Mouse (Mus musculus): Measurements from ENCODE around the gene Top3a.

Gene Top3a

DNA sequence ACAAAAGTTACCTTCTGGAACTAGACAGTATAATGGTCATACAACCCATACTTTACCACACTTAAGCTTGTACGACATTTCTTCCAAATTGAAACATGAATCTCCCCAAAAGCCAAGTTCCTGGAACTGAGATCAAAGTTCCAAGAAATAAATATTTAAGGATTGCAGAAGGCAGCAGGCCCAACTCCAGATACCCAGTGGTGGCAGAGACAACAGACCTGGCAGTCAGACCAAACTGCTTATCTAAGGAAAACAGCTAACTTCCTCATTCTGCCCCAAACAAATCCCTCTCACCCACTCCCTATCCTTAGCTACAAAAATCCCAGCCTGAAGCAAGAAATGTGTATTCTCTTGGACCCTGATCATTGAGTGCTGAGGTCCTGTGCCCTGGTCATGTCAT is 2.3 kb downstream of the Top3a start:
- in situ Hi-C loops (cut with MseI, MboI) = no loop called here

DNA sequence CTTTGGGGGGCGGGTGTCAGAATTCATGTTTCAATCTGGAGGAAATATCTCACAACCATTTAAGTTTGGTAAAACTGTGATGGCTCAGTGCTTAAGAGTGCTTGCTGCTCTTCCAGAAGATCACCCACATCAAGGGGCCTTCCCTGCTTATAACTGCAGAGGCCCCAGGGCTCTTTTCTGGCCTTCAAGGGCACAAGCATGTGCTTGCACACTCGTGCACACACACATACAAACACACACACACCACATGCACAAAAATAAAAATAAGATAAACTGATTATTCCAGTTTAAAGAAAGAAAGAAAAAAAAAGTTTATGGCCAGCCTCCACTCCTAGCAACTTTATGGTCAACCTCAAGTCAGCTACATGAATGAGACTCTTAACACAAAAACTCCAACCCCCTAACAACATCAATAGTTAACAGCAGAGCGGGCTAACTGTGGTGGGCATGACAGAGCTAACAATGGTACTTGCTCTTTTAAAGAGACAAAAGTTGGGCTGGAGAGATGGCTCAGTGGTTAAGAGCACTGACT is 2.9 kb downstream of the Top3a start:
- in situ Hi-C loops (cut with MseI, MboI) = no loop called here

DNA sequence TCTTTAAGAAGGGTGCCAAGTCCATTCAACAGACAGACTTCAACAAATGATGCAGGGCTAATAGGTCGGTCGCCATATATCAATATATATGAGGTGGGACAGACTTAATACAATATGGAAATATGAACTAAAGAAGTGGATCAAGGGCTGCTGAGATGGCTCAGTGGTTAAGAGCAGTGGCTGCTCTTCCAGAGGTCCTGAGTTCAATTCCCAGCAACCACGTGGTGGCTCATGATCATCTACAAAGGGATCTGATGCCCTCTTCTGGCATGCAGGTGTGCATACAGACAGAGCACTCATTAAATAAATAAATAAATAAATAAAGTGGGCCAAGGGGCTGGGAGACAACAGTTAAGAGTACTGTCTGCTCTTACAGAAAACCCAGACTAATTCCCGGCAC is 5.0 kb downstream of the Top3a start:
- in situ Hi-C loops (cut with MseI, MboI) = no loop called here

DNA sequence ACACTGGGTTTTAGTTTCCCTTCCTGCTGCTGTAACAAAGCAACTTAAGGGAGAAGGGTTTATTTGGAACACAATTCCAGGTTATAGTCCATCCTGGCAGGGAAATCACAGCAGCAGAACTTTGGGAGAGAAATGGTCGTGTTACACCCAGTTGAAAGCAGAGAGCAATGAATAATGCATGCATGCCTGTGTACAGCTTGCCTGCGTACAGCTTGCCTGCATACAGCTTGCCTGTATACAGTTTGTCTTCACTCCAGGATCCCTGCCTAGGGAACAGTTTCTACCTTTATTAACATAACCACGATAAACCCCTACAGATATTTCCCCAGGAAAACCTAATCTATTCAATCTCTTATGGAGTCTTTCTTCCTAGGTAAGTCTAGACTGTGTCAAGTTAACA is 6.4 kb downstream of the Top3a start:
- in situ Hi-C loops (cut with MseI, MboI) = no loop called here

DNA sequence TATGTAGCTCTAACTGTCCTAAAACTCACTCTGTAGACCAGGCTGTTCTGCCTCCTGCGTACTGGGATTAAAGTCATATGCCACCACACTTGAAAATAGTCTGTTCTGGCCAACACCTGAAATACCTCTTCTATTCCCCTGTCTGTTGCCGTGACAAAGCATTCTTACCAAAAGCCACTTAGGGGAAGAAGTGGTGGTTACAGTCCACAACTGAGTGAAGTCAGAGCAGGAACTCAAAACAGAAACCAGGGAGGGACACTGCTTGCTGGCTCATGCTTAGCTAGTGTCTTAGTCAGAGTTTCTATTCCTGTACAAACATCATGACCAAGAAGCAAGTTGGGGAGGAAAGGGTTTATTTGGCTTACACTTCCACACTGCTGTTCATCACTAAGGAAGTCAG is 7.8 kb downstream of the Top3a start:
- in situ Hi-C loops (cut with MseI, MboI) = no loop called here

DNA sequence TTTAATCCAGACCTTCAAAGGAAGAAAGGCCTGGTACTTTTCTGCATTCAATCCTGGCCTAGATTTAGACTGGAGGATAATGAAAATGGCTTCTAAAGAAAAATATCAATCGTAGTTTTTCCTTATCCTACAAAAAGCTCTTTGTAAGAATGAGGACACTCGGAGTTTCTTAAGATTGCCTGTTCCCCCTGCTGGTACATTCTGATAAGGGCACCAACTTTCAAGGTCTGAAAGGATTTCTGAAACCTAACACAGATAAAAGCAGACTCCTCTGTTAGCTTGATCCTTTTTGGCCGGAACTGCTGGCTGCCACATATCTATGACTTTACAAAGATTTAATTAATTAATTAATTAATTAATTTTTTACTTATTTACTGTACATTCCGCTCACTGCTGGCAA is 10.2 kb downstream of the Top3a start:
- in situ Hi-C loops (cut with MseI, MboI) = no loop called here

DNA sequence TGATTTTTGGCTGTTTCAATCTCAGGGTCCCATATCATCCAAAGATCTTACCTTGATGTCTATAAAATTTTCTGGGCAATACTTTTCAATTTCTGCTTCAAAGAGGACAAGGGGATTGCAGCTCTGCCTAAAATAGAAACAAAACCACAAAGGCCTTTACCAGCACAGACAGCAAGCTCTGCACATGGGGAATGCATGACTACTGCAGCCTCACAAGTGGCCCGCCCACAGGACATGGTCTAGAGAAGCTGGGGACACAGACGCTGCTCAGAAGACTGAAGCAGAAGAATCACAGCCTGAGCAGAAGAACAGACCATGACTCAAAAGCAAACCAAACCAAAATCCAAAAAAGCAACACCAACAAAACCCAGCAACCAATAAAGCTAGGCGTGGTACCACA is 15.5 kb downstream of the Top3a start:
- in situ Hi-C loops (cut with MseI, MboI) = no loop called here

DNA sequence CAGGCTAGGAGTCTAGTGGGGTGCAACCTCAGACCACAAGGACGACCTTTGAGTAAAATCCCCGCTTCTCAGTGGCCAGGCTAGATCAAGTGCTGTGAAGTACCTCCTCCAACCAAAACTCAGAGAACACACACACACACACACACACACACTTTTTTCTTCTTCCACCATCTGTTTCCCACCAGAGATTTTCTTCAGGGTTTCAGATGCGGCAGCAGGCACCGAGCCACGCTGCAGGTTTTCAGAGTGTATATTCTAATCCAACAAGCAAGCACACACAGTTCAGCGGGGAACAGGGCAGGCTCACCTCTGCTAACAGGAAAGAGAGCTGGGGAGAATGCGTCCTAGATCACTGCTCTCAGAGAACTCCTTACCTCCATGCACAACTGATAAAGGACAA is 21.6 kb downstream of the Top3a start:
- in situ Hi-C loops (cut with MseI, MboI) = no loop called here

DNA sequence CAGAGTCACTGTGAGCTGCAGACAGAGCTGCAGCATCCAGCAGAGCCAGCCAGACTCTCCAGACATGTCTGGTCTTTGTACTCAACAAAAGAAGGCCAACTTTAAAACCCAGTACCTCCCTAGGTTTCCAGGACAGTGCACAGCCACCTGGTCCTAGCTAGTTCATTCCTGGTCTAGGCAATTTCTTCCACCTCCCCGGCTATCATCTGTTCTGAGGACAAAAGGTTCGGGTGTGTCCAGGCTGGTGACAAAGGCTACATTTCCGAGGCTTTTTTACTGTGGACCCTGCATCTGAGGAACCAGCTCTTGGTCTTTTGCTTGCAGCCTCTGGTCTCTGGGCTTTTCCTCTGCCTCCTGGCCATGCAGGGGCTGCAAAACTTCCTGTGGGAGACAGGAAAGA is 36.8 kb downstream of the Top3a start:
- in situ Hi-C loops (cut with MseI, MboI) = no loop called here

DNA sequence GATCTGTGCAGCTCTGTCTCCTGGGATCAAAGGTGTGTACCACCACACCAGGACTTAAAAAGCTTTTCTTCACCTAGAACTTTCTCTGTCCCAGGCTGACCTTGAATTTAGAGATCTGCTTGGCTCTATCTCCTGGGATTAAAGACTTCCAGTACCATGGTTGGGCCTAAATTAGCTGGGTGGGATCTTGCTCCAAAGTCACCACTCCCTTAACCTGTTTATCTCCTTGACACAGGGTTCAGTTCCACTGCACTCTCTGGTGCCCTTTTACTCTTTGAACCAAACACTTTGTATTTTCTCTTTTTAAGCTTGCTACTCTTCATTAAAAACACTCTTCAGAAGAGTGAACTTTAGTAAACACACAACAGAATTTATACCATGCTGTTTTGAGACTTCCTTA is 39.7 kb downstream of the Top3a start:
- in situ Hi-C loops (cut with MseI, MboI) = no loop called here

DNA sequence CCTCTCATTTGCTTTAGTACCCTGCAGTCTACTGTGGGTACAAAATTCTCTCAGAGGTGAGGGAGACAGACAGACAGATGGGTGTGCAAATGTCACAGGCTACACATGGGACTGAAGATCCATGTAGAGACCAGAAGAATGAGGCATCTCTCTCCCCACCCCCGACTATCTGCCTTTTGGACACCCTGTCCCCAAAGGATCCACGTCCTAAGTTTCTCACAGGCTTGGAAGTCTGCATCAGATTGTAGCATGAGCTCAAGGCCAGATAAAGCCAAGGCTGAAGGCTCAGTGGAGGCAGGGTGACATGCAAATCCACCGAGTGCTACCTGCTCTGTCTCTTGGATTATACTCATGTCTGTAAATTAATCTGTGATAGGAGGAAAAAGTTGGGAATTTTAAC is 40.7 kb downstream of the Top3a start:
- in situ Hi-C loops (cut with MseI, MboI) = no loop called here

DNA sequence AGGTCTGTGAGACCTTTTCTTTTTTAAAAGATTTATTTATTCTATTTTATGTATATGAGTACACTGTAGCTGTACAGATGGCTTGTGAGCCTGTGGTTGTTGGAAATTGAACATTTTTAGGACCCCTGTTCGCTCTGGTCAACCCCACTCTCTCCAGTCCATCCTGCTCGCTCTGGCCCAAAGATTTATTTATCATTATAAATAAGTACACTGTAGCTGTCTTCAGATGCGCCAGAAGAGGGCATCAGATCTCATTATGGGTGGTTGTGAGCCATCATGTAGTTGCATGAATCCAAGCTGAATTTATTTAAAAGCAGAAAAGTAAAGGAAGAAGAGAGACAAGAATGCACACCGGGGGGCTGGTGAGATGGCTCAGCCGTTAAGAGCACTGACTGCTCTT is 42.0 kb downstream of the Top3a start:
- in situ Hi-C loops (cut with MseI, MboI) = no loop called here

DNA sequence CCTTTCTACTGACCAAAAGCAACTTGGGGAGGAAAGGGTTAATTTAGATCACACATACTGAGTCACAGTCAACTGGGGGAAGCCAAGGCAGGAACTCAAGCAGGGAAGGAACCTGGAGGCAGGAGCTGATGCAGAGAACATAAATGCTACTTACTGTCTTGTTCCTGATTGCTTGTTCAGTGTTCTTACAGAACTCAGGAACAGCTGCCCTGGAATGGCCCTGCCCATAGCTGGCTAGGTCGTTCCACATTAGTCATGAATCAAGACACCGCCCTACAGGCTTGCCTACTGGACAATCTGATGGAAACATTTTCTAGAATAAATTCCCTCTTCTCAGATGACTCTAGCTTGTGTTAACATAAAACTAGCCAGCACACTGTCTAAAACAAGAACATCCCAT is 43.0 kb downstream of the Top3a start:
- in situ Hi-C loops (cut with MseI, MboI) = no loop called here

DNA sequence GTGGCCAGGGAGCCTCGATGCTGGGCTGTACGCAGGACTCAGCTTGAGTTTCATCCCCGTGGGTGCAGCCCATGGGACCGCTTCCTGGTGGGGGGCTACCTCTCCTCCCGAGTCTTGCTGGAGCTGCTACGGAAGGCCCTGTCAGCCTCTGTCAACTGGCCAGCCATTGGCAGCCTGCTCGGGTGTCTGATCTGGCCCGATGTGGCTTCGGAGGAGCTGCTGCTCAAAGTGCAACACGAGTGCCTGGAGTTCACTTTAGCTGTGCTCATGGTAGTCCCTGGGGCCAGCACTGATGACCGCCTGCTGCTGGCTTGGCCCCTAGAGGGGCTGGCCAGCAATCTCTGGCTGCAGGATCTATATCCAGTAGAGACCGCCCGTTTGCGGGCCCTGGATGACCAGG is 45.9 kb downstream of the Top3a start:
- in situ Hi-C loops (cut with MseI, MboI) = no loop called here

DNA sequence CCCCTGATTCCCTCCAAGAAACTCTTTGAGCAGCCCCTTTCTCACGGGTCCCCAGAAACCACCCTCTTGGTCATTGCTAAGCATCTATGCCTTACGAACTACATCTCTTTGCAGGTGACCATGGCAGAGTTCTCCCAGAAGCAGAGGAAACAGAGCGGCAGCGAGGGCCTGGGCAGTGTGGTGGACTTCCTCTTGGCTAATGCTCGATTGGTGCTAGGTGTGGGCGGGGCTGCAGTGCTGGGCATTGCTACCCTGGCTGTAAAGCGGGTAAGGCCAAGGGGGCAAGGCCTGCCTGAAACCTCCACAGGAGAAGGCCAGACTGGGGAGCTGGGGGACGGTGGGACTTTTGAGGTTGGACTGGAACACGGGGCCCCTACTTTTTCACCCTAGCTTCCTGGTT is 47.0 kb downstream of the Top3a start:
- in situ Hi-C loops (cut with MseI, MboI) = no loop called here

DNA sequence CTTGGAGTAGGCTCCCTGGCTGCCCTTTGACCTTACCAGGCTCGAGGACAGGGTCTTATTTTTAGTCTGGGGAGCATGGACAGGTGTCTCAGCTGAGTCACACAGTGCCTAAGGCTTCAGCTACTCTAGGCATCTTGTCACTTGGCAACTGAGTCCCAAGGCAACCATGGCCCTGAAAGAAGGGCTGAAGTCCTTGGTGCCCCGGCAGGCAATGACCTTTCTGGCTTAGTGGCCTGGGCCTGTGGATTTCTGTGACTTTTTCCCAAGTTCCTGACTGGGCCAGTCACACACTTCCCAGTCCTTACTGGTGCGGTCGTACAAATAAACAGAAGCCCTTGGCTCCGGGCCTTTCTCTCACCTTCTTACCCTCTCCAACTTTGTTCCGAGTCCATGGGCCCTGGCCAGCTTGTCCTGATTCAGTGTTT is 47.9 kb downstream of the Top3a start:
- in situ Hi-C loops (cut with MseI, MboI) = no loop called here

DNA sequence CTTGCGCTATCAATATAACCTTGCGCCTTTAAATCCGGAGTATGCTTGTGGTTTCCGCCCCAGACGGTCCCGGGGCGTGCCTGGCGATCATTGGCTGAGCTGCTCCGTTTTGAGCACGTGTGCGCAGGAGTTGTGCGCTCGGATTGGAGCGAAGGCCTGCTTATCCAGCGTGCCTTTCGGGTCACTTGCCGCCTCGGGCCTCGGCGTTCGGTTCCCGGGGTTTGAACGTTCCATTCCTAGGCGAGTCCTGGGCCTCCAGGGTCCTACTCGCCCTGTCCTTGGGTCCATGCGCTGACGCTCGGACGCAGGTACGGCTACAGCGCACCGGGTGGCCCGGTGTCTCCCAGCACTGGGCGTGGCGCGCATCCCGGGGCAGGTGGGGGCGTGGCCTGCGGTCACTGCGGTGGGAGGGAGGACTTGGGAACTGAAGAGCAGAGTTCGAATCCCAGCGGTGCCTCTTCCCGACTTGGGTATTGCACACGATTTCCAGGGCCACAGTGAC is 48.9 kb downstream of the Top3a start, which contains the start of gene Mief2:
TSS of gene Mief2 (plus strand) at position 139 of the 502 bp plus-strand sequence.
- in situ Hi-C loops (cut with MseI, MboI) = no loop called here

DNA sequence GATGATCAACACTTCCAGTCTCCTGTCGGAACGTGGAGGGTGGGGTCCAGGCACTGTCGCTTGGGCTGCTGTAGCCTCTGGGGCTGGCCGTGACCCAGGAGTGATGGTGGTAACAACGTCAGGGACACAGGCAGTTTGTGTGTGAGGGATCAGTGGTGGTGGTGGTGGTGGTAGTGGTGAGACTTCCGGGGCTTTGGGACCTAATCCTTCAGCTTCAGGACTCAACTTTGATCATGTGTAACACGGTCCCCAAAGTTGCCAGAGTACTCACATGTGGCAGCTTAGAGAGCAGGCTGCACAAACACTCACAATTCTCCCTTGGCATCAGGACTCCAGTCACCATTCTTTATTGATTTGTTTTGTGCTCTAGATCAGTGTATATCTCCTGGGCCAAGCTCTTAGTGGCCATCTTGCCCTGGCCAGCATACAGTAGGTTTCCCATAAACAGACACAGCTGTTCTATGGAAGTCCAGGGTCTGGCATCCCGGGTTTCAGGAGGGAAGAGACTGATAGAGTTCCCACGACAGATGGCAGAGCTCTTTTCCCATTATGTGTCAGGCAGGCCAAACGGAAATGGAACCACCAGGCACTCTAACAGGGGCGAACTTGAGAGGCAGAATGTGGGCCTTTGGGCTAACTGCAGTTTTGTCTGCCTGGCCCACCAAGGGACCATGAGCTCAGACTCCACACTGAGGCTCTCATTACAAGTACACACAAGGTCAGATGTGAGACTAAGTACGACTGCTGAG is 49.6 kb downstream of the Top3a start:
- in situ Hi-C loops (cut with MseI, MboI) = no loop called here

DNA sequence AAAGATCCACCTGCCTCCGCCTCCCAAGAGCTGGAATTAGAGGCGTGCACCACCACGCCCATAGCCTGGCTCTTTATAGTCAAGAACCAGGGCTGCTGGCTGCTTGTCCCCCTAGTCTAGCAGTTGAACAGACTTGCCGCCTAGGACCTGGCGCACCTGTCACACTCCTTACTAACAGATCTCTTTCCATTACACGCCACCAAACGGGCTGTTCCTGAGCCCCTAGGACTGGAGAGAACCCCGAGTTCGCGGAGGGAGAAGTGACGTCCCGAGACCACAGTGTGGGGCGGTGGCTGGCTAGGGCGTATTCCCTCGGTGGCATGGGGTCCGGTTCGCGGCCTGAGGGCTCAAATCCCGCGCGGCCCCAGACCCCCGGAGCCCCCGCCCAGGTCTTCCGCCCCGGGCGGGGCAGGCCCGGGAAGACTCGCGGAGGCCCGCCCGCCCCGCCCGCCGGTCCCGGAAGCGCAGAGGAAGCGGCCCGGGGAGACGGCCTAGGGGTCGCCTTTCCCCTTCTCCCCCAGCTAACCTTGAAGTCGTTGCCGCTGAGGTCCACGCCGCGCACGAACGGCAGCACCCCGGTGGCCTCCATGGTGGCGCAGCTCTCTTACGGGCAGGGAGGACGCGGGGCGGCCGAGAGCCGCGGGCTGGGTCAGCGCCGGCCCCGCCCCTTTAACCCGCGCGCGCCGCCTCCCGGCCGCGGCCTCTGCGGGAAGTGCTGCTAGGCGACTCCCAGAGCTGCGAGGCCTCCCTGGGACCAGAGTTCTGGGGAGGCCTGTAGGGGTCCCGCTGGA is 50.4 kb downstream of the Top3a start, which contains the start of gene Flii:
TSS of gene Flii (minus strand) at position 663 of the 791 bp plus-strand sequence.
- in situ Hi-C loops (cut with MseI, MboI) = no loop called here

DNA sequence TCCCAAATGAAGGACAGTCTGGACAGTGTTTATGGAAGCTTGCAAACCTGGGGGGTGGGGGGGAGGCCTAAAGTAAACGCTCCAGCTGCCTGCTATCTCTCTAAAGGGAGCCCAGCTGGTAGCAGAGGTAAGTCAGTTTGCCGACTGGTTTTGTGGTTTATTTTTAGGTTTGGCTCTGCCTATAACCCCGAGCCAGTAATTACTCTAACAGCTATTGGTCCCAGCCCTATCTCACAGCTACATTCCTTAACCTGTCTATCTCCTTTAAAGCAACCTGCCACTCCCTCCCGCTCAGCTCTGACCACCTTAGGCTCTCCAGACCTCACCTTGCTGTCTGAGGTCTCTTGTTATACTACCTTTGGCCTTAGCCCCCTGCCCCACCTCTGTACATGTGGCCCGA is 57.9 kb downstream of the Top3a start:
- in situ Hi-C loops (cut with MseI, MboI) = loop anchor here in 1 of 2 experiments (10.0 kb wide), 1 partner anchor 174 kb away; no protein-coding TSS in a partner anchor

DNA sequence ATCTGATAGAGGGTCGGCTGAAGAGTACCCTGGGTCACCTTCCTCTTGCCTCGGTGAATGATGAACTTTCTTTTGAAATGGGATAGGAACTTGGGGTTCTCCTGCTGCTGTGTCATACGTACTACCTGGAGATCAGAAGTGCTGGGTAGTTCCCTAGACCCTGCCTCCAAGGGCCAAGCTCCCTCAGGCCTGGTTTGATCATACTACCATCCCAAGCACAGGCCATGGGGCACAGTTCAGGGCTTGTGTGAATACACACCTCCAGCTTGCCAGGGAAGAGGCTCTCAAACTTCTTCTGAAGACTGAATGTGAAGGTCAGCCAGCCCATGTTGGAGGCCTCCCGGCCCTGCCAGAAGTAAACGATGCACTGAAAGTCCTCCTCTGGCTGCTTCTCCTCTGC is 61.3 kb downstream of the Top3a start:
- in situ Hi-C loops (cut with MseI, MboI) = loop anchor here in 1 of 2 experiments (10.0 kb wide), 1 partner anchor 171 kb away; no protein-coding TSS in a partner anchor

DNA sequence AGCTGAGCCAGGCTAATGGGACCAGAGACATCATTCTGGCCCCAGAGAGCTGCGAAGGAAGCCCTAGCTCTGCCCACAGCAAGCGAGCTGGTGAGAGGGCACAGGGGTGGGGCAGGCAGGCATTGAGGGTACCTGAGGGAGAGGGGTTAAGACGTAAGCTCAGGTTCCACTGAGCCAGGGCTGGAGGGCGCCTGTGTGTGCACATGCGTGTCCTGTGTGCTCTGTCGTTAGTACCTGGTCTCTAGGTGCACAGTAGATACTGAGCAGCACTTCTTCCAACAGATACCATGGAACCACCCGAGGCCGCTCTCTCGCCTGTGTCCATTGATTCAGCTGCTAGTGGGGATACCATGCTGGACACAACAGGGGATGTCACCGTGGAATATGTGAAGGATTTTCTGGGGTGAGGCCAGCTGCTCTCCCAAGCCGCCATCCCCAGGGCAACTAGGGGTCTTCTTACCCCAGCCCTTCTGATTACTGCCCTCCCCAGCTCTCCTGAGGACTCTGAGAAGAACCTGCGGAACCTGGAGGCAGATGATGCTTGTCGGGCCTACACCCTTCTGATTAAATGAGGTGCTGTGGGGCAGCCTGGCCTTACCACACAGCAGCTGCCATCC is 64.4 kb downstream of the Top3a start:
- in situ Hi-C loops (cut with MseI, MboI) = loop anchor here in 1 of 2 experiments (10.0 kb wide), 1 partner anchor 168 kb away; no protein-coding TSS in a partner anchor

All from mouse trophoblast stem cell (cell line).